Mouse (Mus musculus) megakaryocyte progenitor cell, adult 5-6 weeks (primary cell): ENCODE measurements around the gene Erich3. TPM values are rescaled to one million over a fixed set of nuclear protein-coding genes. Genes with fewer than 3 reads are reported as not detected.

ENCODE experiments used
- ATAC-seq: replicated peaks from 2 replicates; pipeline ENCODE4 v1.8.0; 2016; ENCODE audit warnings: mild to moderate bottlenecking, moderate TSS enrichment, inconsistent platforms; ENCODE audit not compliant: poor library complexity
- total RNA-seq, 2 experiments: library from RNA; stranded (forward) in 1 of 2; stranded (reverse) in 1 of 2; fragments of 157-497, 149-512 nt in 1 of 2; fragments of 200-1000 nt in 1 of 2; gene quantifications; 2 replicates each; pipeline versions ENCODE4 v1.2.3 to v1.2.4; 2015 to 2017

Gene Erich3
- total RNA-seq, 2 experiments from 2014 or later = not detected

GRCm38 (mm10) chr3:154764115-154764514 is 100.5 kb downstream of the Erich3 start:
- no peak for ATAC-seq

DNA sequence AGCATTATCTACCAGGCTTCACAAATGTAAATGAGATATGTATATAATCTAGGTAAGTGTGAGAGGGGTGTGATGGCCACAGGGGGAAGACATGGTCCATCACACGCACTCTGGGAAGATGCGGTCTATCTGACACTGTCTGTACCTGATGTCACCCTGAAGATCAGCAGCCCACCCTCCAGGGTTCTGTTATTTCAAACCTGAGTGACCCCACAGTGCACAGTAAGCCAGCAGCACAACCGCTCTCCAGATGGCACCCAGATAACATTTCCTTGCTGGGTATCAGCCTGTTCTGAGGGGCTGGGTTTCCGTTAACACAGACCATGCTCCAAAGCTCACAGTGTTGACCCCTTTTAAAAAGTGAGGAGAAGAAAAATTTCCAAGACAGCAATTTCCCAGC is 102.7 kb downstream of the Erich3 start:
- no peak for ATAC-seq

DNA sequence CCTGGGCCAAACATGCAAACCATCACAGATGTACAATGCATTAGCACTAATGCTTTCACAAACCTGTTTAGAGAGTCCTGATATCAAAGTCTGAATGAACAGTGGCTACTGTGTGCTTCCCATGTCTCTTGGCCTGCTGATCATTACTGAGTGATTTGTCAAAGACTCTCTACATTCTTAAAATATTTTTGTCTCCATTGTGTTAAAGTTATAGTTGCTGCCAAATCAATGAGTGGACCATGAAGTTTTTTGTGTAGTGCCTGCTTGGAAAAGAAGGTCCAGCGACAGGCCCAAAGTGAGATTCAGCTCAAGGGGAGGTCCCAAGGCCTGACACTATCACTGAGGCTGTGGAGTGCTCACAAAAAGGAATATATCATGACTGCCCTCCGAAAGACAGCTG is 108.0 kb downstream of the Erich3 start:
- no peak for ATAC-seq

- ATAC-seq = no peak
These were observed 115.4 kb downstream of the Erich3 start for GRCm38 (mm10) chr3:154778836-154779595.

DNA sequence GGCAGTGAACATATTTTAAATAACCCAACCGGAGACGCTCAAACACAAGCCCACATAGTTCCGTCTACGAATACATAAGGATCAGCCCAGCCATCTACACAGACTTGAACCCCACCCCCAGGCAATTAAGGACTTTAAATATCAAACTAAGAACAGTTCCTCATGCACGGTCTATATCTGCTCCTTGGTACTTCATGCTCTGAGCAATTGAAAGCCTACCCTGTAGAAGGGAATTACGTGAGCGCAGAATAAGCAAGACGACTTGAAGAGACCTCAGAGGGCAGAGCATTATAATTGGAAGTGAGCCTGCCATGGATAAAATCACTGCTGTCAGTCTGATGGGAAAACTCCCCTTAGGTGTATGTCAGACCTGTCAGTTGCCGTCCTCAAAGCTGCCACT is 122.7 kb downstream of the Erich3 start:
- no peak for ATAC-seq

DNA sequence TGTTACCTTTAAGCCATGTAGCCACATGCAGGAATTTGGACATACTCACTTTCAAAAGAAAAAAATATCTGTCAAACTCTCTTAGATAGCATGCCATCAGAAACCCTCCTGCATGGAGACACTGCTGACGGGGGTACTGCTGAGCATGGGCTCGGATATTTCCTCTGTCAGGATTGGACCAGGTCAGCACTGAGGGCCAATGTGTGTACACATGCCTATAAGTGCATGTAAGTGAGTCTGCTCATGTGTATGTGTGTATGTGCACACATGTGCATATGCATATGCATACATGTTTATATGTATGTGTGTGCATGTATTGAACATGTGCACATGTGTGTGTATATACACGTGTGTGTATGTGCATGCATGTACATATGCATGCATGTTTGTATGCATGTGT is 124.0 kb downstream of the Erich3 start:
- ATAC-seq = no peak

DNA sequence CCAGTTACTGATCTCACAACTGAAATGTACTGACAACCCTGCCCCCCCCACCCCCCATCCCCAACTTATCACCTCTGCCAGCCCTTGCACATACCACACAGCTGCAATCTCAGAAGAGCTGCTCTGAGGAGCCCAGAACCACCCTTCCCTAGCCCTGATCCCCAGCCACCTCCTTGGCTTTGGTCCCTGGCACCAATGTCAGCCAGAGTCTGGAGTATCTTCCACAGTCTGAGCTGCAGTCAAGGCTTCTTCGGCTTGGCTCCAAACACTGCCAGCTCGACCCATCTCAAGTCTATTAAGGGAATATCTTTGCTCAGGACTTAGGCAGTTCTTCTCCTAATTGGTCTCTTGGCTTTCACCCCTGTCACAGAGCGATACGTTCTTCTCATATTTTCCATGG is 129.9 kb downstream of the Erich3 start:
- no peak for ATAC-seq

DNA sequence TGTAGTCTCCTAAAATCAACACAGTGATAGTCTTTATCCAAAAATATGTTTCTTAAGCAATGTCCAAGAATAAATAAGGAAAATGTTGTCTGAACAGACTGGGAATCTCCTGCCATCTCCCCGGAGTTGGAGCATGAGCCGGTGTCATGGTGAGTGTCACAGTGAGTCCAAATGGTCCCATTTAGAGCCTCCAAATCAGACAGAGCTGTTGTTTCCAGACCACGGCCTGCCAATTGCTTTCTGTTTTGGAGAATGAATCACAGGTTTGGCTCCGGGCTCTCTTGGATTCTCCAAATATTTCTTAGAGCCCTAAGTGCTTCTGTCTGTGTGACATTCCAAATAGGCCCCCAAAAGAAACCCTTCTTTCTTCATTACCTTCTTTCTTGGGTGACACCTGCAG is 135.1 kb downstream of the Erich3 start:
- ATAC-seq = no peak

GRCm38 (mm10) chr3:154800454-154800853 is 136.8 kb downstream of the Erich3 start:
- ATAC-seq = no peak

GRCm38 (mm10) chr3:154800888-154801429 is 137.3 kb downstream of the Erich3 start:
- no peak for ATAC-seq

GRCm38 (mm10) chr3:154806626-154807025 is 143.0 kb downstream of the Erich3 start:
- no peak for ATAC-seq

- ATAC-seq = no peak
These were observed 146.7 kb downstream of the Erich3 start for GRCm38 (mm10) chr3:154810273-154810870.

DNA sequence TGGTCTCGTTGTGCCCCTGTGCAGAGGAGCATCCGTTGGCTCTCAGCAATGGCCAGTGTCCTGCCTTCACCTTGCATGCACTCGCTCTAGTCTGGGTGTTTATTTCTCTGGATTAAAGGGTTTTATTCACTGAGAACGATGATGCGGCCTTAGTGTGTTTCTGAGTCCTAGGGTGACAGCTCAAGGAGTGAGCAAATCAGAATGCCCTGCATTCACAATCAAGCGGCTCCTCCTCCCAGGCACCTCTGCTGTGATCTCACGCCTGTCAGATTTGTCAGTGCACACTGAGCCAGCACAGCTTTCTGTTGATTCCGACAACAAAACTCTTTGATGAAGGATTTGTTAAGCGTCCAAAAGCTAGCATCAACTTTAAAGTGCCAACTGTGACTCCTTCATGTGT is 147.6 kb downstream of the Erich3 start:
- no peak for ATAC-seq

GRCm38 (mm10) chr3:154811833-154812232 is 148.2 kb downstream of the Erich3 start:
- no peak for ATAC-seq

- ATAC-seq = no peak
These were observed 149.2 kb downstream of the Erich3 start for GRCm38 (mm10) chr3:154812893-154813292.

DNA sequence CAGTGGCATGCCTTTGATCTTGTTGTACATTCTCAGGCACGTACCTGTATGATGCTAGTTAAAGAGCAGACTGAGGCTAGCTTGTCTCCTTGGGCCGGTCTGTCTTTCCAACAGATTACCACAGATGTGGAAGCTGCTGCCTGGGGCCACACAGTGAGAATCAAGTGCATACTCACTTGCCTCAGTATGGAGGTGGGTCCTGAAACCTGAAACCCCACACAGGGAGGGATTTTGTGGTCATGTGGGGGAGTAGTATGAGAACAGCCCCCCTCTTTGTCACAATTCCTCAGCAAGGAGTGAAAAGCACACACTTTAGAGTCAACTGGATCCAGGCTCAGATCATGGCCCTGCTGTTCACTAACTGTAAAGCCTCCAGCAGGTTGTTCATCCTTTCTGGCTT is 151.9 kb downstream of the Erich3 start:
- no peak for ATAC-seq

- no peak for ATAC-seq
These were observed 152.6 kb downstream of the Erich3 start for GRCm38 (mm10) chr3:154816231-154816630.

DNA sequence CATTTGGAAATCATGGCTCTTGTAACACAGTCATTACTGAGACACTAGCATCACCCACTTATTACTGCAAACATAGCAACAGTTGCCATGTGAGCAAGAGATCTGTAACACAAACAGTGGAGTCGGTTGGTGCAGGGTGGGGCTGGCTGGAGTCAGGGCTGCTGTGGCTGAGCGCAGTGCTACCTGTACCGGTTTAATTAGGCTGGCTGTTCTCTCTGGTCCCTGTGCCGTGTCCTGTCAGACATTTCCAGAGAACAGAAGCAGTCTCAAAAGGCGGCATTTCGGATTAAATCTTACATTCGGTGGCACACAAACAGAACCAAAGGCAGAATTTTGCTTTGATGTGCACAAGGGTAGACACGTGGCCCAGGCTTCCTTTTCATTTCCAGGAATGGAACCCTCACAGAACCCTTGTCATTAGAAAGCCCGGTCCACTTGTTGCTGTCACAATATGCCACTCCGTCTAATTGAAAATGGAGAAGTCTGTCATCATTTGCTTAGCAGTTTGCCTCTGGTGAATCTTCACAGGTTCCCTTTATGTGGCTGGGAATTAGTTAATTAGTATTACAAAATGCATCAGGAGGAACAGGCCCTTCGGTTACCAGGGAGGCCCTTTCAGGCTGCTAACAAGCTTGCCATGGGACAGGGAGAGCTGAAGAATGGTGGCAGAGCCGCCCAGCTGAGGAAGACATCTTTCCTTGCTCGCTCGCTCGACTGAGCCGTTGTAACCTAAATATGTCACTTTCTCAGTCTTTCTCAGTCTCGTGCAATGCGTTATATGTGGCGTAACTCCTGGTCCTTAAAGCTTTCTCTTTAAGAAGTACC is 153.4 kb downstream of the Erich3 start:
- no peak for ATAC-seq
